Mouse (Mus musculus) liver, adult 2 months (tissue): ENCODE results near the gene Ndfip2.

Experiments used
- CTCF ChIP-seq: fragments of 200-500 bp; IDR thresholded peaks from 2 replicates; pipeline ENCODE4 v1.5.1; 2011; ENCODE audit warnings: low read depth, low read length, control low read depth
- POLR2A ChIP-seq: fragments of 200-500 bp; IDR thresholded peaks from 2 replicates; pipeline ENCODE4 v1.6.1; 2011; ENCODE audit warnings: low read length, control low read depth; ENCODE audit not compliant: insufficient read depth; ENCODE audit errors: extremely low read depth

GRCm38 (mm10) chr14:105333475-105334094 is 75.2 kb downstream of the Ndfip2 start:
- TF ChIP-seq CTCF (no peak), POLR2A (no peak)
